Mouse (Mus musculus) macrophage (primary cell): Measurements from ENCODE around the gene Zdhhc24. TPM values are rescaled to one million over a fixed set of nuclear protein-coding genes. Genes with fewer than 3 reads are reported as not detected.

Experiments
- polyA plus RNA-seq: library from polyadenylated mRNA; stranded (reverse); fragments of 250-400 nt; gene quantifications from 3 replicates; pipeline ENCODE4 v1.2.4, GENCODE M21; 2018; ENCODE audit warnings: inconsistent platforms

Zdhhc24 gene
- polyA plus RNA-seq, 1 experiment from 2014 or later = 17.2 TPM

Other genes starting within 250 kb of the Zdhhc24 start
- not detected in 3 replicates for gene Gm960, start 180.0 kb upstream of the Zdhhc24 start, polyA plus RNA-seq
- gene Sptbn2, start 167.5 kb upstream of the Zdhhc24 start, polyA plus RNA-seq = 0.05 to 0.11 TPM (median 0.10 TPM) in 3 replicates
- 5.4 to 7.3 TPM (median 5.9 TPM) in 3 replicates for gene Rbm4b, start 122.2 kb upstream of the Zdhhc24 start, polyA plus RNA-seq
- gene Rbm4, start 84.8 kb upstream of the Zdhhc24 start, polyA plus RNA-seq = 12.7 to 21.9 TPM (median 16.4 TPM) in 3 replicates
- 1.3 to 5.1 TPM (median 3.4 TPM) in 3 replicates for gene Gm21992, start 67.1 kb upstream of the Zdhhc24 start, polyA plus RNA-seq
- gene Rbm14, start 67.0 kb upstream of the Zdhhc24 start, polyA plus RNA-seq = 10.2 to 18.9 TPM (median 15.8 TPM) in 3 replicates
- gene Ccs, start 39.3 kb upstream of the Zdhhc24 start, polyA plus RNA-seq = 17.8 to 37.0 TPM (median 27.6 TPM) in 3 replicates
- gene Ccdc87, start 39.3 kb upstream of the Zdhhc24 start, polyA plus RNA-seq = 0.07 to 0.10 TPM in 2 of 3 replicates, not detected in the other
- 5.4 to 22.4 TPM (median 9.6 TPM) in 3 replicates for gene Ctsf, start 23.5 kb upstream of the Zdhhc24 start, polyA plus RNA-seq
- not detected in 3 replicates for gene Actn3, start 759 bp upstream of the Zdhhc24 start, polyA plus RNA-seq
- gene Bbs1, start 28.0 kb downstream of the Zdhhc24 start, polyA plus RNA-seq = 0.58 to 1.1 TPM (median 1.0 TPM) in 3 replicates
- 28.6 to 57.3 TPM (median 47.9 TPM) in 3 replicates for gene Dpp3, start 49.6 kb downstream of the Zdhhc24 start, polyA plus RNA-seq
- 0.82 to 2.1 TPM (median 1.7 TPM) in 3 replicates for gene Peli3, start 64.5 kb downstream of the Zdhhc24 start, polyA plus RNA-seq
- gene Mrpl11, start 83.5 kb downstream of the Zdhhc24 start, polyA plus RNA-seq = 30.6 to 71.3 TPM (median 40.0 TPM) in 3 replicates
- 0.11 to 0.41 TPM (median 0.32 TPM) in 3 replicates for gene Npas4, start 111.6 kb downstream of the Zdhhc24 start, polyA plus RNA-seq
- gene Slc29a2, start 145.2 kb downstream of the Zdhhc24 start, polyA plus RNA-seq = 0.75 to 2.2 TPM (median 0.76 TPM) in 3 replicates
- gene B4gat1, start 160.2 kb downstream of the Zdhhc24 start, polyA plus RNA-seq = 12.6 to 23.0 TPM (median 17.7 TPM) in 3 replicates
- gene AC124502.3, start 160.2 kb downstream of the Zdhhc24 start, polyA plus RNA-seq = 0.76 to 2.0 TPM (median 0.80 TPM) in 3 replicates
- gene Brms1, start 162.7 kb downstream of the Zdhhc24 start, polyA plus RNA-seq = 61.2 to 78.9 TPM (median 63.9 TPM) in 3 replicates
- gene Rin1, start 171.8 kb downstream of the Zdhhc24 start, polyA plus RNA-seq = 0.08 to 0.37 TPM (median 0.11 TPM) in 3 replicates
- not detected in 3 replicates for gene Cd248, start 189.4 kb downstream of the Zdhhc24 start, polyA plus RNA-seq
- gene Tmem151a, start 206.9 kb downstream of the Zdhhc24 start, polyA plus RNA-seq = 0.04 to 0.26 TPM (median 0.06 TPM) in 3 replicates
- gene Yif1a, start 209.9 kb downstream of the Zdhhc24 start, polyA plus RNA-seq = 32.3 to 57.6 TPM (median 51.7 TPM) in 3 replicates
- 0.28 TPM in 1 of 3 replicates, not detected in the others for gene Cnih2, start 219.9 kb downstream of the Zdhhc24 start, polyA plus RNA-seq
- 120 to 188 TPM (median 152 TPM) in 3 replicates for gene Rab1b, start 228.4 kb downstream of the Zdhhc24 start, polyA plus RNA-seq
- 9.0 to 14.1 TPM (median 10.4 TPM) in 3 replicates for gene Klc2, start 239.9 kb downstream of the Zdhhc24 start, polyA plus RNA-seq